Mouse (Mus musculus) E14TG2a.4 (cell line): ENCODE data around the gene B3gnt2.

Experiments
- CTCF ChIP-seq: conservative IDR thresholded peaks from 2 replicates; pipeline ENCODE4 v1.5.1; 2014; ENCODE audit warnings: low read length
- NANOG ChIP-seq: IDR thresholded peaks from 2 replicates; pipeline ENCODE4 v1.6.1; 2014; ENCODE audit warnings: borderline replicate concordance, low read length, mixed read lengths
- POU5F1 ChIP-seq: IDR thresholded peaks from 2 replicates; pipeline ENCODE4 v1.6.1; 2014; ENCODE audit warnings: low read length, borderline replicate concordance

DNA sequence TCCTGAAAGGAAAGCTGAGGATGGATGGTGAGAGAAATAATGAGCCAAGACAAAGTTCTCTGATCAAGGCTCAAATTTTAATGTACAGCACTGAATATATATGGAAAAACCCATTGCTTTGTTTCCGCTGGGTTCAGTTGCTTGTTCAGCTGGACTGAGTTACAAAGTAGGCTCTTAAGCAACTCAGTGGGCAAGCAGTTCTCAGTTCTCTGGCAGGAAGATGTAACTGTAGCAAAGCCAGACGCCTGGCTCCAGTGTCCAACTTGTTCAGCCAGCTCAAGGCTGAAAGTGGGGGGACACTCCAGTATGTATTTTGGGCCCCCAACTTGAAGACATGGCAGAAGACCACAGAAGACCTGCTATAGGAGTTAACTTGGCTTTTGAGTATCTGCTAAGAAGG is 72.9 kb downstream of the B3gnt2 start:
- TF ChIP-seq CTCF (no peak), POU5F1 (no peak), NANOG (no peak)
